Mouse (Mus musculus): ENCODE results near the gene Col6a5.
A peak's percentile ranks its signal among the peaks of the same experiment; 100 is the strongest.

DNA sequence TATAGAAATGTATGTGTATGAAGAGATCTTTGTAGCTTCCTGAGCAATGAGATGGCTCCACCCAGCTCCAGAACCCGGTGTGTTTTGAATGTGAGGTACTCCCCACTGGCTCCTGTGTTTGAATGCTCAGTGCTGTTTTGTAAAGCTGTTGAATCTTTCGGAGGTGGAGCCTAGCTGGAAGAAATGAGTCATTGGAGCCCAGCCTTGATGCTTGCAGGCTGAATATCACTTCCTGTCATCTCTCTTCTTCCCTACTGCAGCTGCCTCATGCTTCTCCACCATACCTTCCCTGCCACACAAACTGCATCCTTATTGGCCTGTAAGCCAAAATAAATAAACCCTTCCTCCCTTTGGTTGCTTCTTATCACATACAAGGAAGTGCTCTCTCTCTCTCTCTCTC lies 72.9 kb downstream of the Col6a5 start:
- no peak for TF ChIP-seq ZNF384 (IDR thresholded peaks at IDR 0.05; ENCODE audit: low read depth, low read length)
- no peak for TF ChIP-seq ZKSCAN1 (IDR thresholded peaks at IDR 0.05; ENCODE audit: borderline replicate concordance, low read depth, low read length)
- no peak for TF ChIP-seq POLR2A (IDR thresholded peaks at IDR 0.05; ENCODE audit: low read depth, low read length)
- no peak for TF ChIP-seq CTCF (conservative IDR thresholded peaks at IDR 0.05 in 1 of 2, IDR thresholded peaks at IDR 0.05 in 1 of 2; ENCODE audit: low read depth in 2 of 2, low read length in 2 of 2)
- TF ChIP-seq USF2 (conservative IDR thresholded peaks at IDR 0.05; ENCODE audit: low read depth, low read length), result no peak
- TF ChIP-seq USF1 (IDR thresholded peaks at IDR 0.05; ENCODE audit: low read depth, low read length), result no peak
- TF ChIP-seq CHD2 (IDR thresholded peaks at IDR 0.05; ENCODE audit: low read length), result no peak
- peak; percentile 95 for TF ChIP-seq JUN (IDR thresholded peaks at IDR 0.05; ENCODE audit: insufficient read depth, low read depth, low read length)
- peak; percentile 50; the same call in 1 of the 2 replicates for TF ChIP-seq MAX (IDR thresholded peaks at IDR 0.05; ENCODE audit: low read length)
- no peak for TF ChIP-seq POLR2AphosphoS2 (IDR thresholded peaks at IDR 0.05; ENCODE audit: low read depth, low read length)
- no peak for TF ChIP-seq MXI1 (IDR thresholded peaks at IDR 0.05; ENCODE audit: low read depth, low read length)
- TF ChIP-seq NRF1 (IDR thresholded peaks at IDR 0.05; ENCODE audit: low read depth, low read length), result no peak
- peak; percentile 79 for TF ChIP-seq EP300 (IDR thresholded peaks at IDR 0.05; ENCODE audit: low read length)

Data from CH12.LX (cell line).